Mouse (Mus musculus): ENCODE measurements around the gene Mettl21a. TPM values are rescaled to one million over a fixed set of nuclear protein-coding genes. Genes with fewer than 3 reads are reported as not detected.
"Not testable (repeated sequence)": the region's sequence is repeated elsewhere in the genome, so short reads cannot be mapped to it uniquely, and the experiment has no call there.

The Mettl21a gene
- 10 to 100 TPM in 1 of 2 experiments, 1 to 10 TPM in 1; 9.8 to 10.1 TPM for total RNA-seq (2021)

DNA sequence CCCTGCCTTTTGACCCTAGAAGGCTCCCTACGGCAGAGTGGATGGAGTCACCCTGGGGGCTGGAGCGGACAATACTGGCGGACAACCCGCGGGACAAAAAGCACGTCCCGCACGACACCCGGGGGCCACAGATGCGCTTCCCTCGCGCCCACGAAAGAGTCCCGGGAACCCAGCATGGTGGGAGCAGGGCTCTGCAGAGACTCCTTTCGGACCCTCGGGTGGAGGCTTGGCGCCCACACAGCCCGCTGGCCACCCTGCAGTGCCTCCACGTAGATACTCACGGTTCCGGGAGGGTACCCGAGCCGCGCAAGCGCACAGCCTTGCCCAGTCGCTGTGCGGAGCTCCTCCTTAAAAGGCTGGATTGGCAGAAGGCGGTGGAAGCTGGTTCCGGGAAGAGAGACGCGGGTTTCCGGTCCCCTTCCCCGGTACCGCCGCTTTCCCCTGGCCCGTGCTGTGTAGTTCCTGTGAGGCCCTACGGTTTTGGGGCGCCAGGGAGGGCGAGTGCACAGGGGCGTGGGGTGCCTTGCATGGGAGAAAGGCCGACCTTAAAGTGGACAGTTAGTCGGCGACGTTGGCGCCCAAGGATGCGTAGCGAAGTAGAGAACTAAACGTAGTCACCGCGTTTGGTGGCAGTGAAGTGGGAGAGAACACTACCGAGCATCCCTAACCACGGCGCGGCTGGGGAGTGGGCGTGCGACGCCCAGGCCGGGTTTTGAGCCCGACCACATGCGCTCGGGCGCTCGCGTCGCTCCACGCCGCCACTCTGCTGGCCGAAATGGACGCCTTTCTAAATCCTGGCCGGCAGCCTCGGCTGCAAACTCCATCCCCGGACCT lies at the start of gene Mettl21a:
TSS of gene Mettl21a (minus strand) at position 362 of the 834 bp plus-strand sequence.
- DNase-seq (ENCODE audit: low spot score in 2 of 2): peak; percentile 93 to 94
- intact Hi-C loops (cut with DNase I): loop anchor here (1.0 to 10.0 kb wide), 6 partner anchors 73 to 952 kb away; partner anchors contain the start of genes 4933402D24Rik, Ccnyl1 and Creb1

DNA sequence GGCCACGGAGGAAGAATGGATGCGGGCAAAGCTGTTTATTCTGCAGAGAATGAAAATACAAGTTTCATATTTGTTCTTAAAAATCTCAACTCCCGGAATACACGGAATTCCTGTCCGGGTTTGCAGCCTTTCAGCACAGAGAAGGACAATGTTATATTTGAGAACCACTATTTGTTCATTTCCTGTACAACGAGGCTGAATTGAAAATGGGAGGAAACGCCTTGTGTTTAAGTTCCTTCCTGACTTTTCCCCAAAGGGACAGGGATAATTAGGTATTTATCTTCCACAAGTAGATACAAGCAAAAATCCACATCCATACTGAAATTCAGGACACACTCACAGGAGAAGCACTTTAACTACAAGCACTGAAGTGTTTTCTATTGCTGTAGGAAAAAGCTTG lies 41.8 kb upstream of the Mettl21a start:
- DNase-seq (ENCODE audit: low spot score in 2 of 2): no peak
- intact Hi-C loops (cut with DNase I): no loop called here

DNA sequence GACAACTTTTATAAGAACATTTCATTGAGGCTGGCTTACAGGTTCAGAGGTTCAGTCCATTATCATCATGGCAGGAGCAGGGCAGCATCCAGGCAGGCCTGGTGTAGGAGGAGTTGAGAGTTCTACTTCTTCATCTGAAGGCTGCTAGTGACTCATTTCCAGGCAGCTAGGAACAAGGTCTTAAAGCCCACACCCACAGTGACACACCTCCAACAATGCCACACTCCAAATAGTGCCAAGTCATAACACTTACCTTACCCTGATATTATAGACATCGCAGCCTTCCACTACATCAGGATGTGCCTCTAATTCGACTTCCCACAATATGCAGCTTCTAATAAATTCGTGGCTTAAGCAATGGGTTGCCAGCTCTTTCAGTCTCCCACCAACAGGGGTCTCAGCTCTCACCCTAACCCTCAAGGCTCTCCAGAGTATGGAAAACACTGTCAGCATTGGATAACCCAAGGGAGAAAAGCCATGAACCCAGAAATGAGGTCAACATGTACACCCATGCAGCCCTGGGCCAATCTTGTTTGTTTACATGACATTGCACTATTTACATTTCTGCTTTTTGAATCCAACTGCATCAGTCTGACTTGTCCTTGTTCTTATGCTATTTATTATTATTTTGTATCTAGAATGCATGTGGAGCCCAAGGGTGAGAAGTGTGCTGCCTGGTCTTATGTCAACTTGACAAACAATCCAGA lies 39.5 kb upstream of the Mettl21a start:
- no peak for DNase-seq (ENCODE audit: low spot score in 2 of 2)
- intact Hi-C loops (cut with DNase I): no loop called here

DNA sequence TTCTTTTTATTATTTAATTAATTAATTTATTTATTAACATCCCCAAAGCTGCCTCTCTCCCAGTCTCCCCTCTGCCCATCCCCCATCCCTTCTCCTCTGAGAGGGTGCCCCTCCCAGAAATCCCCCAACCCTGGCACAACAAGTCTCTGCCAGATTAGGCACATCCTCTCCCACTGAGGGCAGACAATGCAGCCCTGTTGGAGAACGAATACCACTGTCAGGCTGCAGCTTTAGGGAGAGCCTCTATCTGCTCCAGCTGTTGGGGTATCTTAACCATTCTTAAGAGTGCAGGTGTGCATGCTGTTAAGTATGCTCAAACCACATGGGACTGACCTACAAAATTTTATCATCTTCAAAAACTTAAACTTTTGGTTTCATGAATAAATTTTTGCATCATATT lies 38.4 kb upstream of the Mettl21a start:
- DNase-seq (ENCODE audit: low spot score in 2 of 2): no peak
- intact Hi-C loops (cut with DNase I): no loop called here

DNA sequence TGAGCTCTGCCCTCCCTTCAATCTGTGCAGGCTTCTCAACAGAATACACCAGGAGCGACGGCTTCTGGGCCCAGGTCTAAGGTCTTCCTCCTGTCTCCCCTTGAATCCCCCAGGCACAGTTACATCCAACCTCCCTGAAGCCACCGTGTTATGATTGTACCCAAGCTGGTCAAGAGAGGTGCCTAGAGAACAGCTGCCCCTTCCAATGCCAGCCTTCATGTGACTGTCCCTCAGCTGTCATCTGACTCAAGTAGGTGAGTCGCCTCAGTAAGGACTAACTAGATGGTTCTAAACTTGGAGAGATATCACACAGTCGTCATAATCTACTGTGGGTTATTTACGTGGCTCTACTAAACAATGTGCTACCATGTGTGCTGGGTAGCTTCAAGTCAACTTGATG lies 36.7 kb upstream of the Mettl21a start:
- DNase-seq (ENCODE audit: low spot score in 2 of 2): no peak
- intact Hi-C loops (cut with DNase I): no loop called here

DNA sequence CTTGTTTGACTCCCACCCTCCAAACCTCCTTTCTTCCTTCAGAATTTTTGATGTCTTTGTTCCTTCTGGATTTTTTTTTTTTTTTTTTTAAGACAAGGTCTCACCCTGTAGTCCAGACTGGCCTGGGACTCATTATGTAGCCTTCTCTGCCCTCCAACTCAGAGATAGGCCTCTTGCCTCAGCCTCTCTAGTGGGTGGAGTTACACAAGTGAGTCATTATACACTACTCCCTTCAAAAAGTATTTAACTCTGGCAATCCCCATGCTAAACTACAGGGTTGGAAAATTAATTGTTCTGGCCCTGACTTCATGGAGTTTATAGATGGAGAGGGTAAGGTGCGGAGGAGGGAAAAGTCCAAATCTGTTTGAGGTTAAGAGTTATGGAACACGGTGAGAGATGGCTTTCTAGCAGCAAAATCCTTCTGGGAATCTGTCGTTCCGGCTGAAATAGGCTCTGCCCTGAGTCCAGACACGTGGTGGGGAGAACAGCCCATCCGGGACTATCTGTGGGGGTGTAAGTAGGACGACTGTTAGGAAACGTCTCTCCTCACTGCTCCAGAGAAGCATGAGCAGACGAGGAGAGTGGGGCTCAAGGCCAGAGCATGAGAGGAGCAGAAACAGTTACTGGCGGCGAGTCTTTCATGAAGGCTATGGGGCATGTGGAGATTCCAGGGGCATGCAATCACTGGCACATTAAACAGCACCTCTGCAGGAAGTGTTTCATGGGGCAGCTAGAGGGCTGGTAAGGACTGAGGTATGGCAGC lies 32.5 kb upstream of the Mettl21a start:
- no peak for DNase-seq (ENCODE audit: low spot score in 2 of 2)
- intact Hi-C loops (cut with DNase I): no loop called here

DNA sequence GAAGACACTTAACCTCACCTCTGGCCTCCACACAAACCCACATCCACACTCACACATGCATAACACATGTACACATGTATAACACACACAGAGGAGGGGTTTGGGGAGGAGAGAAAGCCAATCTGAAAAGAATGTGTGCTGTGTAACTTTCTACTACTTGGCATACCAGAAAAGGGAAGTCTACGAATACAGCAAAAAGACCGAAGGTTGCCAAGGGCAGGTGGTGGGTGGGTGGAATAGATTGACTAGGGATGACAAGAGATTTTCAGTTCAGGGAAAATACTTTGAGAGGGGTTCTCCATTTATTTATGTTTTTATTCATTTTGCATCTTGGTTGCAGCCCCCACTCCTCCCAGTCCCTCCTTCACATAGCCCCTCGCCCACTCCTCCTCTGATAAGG lies 27.5 kb upstream of the Mettl21a start:
- intact Hi-C loops (cut with DNase I): no loop called here
- DNase-seq (ENCODE audit: low spot score in 2 of 2): no peak

DNA sequence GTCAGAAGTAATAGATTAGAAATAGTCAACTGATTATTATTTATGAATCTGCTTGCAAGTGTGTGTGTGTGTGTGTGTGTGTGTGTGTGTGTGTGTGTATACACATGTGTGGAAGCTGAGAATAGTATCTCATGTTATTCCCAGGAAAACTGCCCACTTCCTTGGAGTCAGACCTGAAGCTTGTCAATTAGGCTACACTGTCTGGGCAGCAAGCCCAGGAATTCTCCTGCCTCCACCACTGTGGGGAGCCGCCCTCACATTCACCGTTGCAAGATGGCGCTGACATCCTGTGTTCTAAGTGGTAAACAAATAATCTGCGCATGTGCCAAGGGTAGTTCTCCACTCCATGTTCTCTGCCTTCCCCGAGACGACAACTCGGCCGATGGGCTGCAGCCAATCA lies 25.5 kb upstream of the Mettl21a start:
- DNase-seq (ENCODE audit: low spot score in 2 of 2); intact Hi-C loops (cut with DNase I): not testable (repeated sequence)

DNA sequence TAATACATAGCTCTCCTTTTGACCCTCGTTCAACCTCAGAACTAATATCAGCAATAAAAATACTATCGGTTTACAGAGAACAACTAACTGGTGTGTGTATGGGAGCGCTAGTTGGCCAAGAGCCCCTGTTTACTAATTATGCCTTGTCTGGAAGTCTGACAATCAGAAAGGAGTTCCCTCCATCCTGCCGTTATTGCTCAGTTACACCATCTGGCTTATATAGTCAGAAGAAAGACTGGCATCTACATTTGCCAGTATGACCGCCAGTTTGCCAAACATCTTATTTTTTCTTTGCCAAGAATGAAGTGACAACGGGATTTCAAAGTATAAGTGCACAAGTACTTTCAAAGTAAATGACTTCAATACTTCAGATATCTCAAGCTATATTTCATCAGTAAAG lies 24.0 kb upstream of the Mettl21a start:
- DNase-seq (ENCODE audit: low spot score in 2 of 2): no peak
- intact Hi-C loops (cut with DNase I): no loop called here

DNA sequence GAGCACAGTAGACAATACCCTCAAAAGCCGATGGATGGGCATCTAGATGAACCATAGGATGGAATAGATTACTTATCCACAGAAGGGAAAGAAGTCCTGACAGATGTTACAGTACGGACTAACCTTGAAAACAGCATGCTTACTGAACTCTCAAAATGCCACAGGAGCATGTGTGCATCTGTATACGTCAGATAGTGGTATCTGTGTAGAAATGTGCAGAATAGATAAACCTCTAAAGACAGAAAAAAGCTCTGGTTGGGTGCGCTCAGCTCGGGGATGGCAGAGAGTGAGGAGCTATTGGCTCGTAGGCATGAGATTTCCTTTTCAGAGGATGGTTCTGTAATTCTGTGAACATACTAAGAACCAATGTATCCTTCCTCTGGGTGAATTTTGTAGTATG lies 22.2 kb upstream of the Mettl21a start:
- intact Hi-C loops (cut with DNase I): no loop called here
- no peak for DNase-seq (ENCODE audit: low spot score in 2 of 2)

DNA sequence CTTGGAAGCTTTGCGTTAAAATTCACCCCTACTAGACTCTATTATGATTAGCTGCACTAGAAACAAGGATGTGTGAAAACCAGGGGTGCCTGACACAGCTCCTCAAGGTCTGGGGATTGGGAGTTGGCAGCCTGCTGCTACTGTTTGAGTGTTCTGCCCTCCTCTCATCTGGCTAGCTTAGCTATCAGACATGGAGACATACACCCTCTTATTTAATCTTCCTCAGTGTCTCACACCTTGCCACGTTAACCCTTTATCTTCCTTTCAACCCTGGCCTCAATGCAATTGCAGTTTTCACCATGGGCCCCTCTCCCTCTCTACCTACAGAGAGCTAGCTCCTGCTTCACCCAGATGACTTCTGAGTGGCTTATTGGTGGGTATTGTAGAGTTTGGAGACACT lies 18.6 kb upstream of the Mettl21a start:
- intact Hi-C loops (cut with DNase I): no loop called here
- no peak for DNase-seq (ENCODE audit: low spot score in 2 of 2)

DNA sequence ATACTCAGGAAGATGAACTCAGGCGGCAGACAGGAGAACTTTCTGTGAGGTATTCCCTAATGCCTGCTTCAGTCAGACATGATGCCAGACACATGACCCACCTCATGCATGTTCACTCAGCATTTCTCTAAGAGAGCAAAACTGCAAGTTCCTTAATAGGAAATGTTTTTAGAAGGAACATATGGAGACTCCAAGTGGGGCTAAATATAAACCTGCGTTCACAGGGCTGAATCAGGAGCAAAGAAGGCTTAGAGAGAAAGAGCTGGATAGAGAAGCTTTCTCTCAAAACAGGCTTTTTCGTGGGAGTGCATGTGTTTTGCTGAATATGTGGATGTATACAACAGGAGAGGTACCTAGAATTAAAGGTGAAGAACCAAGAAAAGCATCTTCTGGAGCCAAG lies 16.2 kb upstream of the Mettl21a start:
- peak; percentile 37 to 39 for DNase-seq (ENCODE audit: low spot score in 2 of 2)
- intact Hi-C loops (cut with DNase I): no loop called here

DNA sequence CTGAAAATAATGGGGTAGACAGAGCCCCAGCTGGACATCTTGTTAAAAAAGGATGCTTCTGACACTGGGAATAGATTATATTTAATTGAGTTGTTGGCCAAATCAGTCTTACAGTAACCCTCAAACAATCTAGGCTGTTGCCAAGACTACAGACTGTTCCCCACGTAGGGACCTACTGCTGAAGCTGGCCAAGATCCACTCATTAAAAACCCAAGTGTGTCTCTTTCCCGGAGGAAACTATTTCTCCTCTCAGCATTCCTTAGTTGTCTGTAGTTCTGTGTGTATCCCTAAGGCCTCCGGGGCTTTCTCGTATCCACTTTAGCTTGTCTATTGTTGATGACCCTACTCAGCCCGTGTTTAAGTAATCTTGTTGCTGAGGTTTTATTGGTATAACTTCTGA lies 14.5 kb upstream of the Mettl21a start:
- intact Hi-C loops (cut with DNase I): no loop called here
- no peak for DNase-seq (ENCODE audit: low spot score in 2 of 2)

DNA sequence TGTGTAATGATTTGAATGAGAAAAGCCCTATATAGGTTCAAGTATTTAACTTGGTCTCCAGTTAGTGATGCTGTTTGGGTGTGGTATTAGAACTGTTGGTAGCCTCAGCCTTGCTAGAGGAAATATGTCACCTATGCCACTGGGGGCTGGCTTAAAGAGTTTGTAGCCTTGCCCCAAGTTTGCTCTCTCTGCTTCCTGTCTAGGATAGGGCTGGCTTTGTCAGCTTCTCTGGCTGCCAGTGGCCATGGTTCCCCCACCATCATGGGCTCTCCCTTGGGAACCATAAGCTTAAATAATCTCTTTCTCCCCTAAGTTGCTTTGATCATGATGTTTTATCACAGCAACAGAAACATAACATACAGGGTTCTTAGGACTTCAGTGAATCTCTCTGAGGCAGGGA lies 8.2 kb upstream of the Mettl21a start:
- intact Hi-C loops (cut with DNase I): no loop called here
- DNase-seq (ENCODE audit: low spot score in 2 of 2): no peak

DNA sequence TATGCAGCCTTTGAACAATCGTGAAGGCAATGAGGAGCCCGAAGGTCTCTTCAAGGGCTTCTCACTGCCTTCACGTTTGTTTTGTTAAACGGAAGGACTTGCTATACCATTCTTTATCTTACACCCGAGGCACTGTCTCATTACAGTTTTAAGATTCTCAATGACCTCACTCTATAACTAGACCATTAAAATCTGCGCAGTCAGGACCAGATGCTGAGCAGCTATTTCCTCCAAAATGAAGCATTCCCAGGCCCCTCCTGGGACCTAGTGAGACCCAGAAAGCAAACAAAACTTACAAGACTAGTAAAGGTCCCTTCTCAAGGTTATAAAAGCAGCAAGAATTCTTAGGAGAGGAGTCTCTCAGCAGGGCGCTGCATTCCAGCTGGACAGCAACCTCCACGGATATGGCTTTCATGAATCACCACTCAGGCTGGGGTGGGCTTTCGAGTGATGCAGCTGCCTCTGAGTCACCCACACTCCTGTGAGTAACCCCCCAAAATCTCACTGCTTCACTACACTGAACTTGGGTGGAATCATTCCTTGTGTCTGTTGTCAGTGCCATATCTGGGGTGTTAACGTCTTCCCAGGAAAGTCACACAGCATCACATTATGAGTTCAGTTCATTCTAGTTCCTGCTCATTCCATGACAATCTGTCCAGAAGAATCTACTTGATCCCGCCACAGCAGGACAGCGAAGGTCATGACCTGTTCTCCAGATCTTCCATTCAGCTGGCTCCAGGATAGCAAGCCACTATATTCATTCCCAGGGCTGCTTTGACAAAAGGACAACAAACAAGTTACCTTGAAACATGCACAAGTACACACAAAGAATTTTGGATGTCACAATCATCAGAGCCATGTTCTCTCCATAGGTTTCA lies 6.8 kb upstream of the Mettl21a start:
- intact Hi-C loops (cut with DNase I): loop anchor here (5.0 kb wide), 1 partner anchor 294 kb away; no protein-coding TSS in a partner anchor
- DNase-seq (ENCODE audit: low spot score in 2 of 2): no peak

DNA sequence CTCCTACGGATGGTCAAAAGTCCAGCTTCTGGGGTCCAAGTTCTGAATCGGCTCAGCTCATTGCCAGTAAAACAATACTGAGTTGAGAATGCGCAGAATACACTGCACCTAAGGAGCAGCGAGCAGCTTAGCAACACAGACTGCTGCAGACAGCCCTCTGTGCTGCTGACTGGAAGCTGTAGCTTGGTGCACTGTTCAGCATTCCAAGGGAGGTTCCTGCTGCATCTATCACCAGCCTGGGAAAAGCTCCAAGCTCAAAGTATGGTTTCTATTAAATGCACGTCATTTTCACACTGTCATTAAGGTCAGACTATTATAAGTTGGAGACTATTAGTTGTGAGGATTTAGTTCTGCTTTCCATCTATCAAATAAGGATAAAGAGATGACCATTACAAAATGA lies 4.1 kb upstream of the Mettl21a start:
- intact Hi-C loops (cut with DNase I): loop anchor here (5.0 kb wide), 1 partner anchor 296 kb away; no protein-coding TSS in a partner anchor

DNA sequence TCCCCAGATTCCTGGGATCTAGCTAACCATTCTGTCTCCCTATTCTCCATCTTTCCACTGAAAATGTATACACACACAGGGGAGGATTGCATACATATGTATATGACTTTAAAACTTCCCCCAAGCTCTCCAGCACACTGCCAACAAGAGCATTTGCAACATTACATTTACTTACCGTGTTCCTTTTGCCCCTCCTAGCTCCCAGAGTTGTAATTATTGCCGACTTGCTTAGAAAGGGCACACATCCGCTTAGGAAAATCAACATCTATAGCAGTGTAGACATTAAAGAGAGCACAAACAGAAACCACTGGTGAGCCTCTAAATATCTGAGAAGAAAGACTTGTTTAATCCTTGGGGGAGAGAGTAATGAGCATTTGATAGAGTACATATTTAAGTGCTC lies 1.2 kb upstream of the Mettl21a start:
- no peak for DNase-seq (ENCODE audit: low spot score in 2 of 2)
- intact Hi-C loops (cut with DNase I): loop anchor here (10.0 kb wide), 3 partner anchors 387 to 953 kb away; partner anchors contain the start of gene 4933402D24Rik

More for the DNA sequence above, 4.1 kb upstream of the Mettl21a start:
- peak in 1 of 2 experiments; percentile 28 for DNase-seq (ENCODE audit: low spot score in 2 of 2)

DNA sequence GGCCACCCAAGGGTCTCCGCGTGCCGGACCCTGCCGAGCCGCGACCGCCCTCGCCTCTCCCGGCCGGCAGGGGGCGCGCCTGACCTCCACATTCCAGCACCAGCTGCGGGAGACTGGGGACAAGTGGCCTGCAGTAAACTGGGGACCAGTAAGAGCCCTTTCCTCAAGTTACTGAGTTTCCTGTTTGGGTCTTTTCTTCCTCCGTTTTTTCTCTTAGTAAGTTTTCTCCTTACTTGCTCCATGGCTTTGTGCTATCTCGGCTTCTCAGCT lies 608 bp upstream of the Mettl21a start:
- intact Hi-C loops (cut with DNase I): loop anchor here (1.0 to 10.0 kb wide), 6 partner anchors 73 to 953 kb away; partner anchors contain the start of genes 4933402D24Rik, Ccnyl1 and Creb1
- peak; percentile 87 to 88 for DNase-seq (ENCODE audit: low spot score in 2 of 2)

DNA sequence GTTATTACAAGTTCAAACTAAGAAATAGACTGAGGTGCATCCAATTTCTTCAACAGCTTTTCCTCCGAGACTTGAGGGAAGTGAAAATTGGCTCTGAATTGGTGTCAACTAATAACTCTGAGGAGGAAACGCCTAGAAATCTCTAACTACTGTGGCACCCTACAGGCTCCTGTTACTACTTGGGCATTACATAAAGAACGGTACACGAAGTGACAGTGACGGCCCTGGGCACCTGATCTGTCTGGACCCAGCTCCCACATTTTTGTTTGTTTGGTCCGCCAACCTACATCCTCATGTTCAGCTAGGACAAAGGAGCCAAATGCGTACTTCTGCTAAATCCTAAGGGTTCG lies 536 bp downstream of the Mettl21a start:
- DNase-seq (ENCODE audit: low spot score in 2 of 2): no peak
- intact Hi-C loops (cut with DNase I): loop anchor here (2.0 to 10.0 kb wide), 5 partner anchors 84 to 952 kb away; partner anchors contain the start of genes 4933402D24Rik and Creb1

Data from left cerebral cortex, postnatal 36 days (tissue).